Mouse (Mus musculus): Measurements from ENCODE around the gene Fam229a.
"Not testable (repeated sequence)": the region's sequence is repeated elsewhere in the genome, so short reads cannot be mapped to it uniquely, and the experiment has no call there.

Fam229a gene

DNA sequence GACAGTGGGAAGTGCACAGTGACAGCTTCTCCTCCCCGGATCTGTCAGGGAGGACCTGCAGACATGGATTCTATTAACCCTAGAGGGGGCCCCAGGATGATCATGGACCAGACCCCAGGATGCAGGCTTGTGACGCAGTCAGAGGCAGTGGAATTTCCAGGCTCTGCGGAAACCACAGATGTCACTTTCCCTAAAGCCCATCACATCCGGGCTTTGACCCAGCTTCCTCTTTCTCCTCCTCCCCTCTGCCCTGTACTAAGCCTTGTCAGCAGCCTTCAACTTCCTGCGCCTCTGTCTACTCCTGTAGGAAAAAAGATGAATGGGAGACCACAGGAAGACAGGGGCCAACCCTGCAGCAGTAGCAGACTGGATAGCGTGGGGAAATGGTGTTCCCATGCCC, 5.6 kb downstream of the Fam229a start:
- DNase-seq = peak; percentile 29

DNA sequence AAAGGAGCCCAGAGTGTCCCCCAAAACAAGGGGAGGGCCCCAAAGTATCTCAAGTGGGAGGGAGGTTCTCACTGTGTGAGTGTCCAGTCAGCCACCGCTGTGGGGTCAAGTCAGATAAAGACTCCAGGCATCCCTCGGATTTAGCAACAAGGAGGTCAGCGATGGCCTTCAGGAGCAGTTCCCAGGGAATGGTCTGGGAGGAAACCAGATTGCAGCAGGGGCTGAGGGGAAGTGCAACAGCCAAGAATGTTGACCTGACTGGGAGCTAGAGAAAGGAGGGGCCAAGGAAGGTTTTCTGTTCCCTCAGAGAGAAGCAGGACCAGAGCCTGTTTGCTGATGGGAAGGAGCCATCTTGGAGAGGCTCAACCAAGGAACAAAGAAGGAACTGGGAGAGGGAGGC, 8.0 kb downstream of the Fam229a start:
- DNase-seq = no peak

DNA sequence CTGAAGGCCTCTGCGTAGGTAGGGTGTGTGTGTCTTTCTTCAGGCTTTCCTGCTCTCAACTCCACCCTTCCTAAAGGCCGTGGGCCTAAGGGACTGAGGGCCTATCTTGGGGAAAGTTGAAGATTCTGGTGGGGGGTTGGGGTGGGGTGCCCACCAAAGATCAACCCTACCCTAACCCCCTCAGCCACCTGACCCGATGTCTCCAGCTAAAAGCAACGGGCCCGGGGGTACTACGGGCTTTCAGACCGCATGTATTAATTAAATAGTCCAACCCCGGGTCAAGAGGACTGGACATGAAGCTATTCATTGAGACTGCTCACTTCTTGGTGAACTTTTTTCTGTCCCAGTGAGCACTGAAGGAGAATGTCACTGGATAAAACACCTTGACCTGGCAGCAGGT, 9.0 kb downstream of the Fam229a start:
- DNase-seq = no peak

DNA sequence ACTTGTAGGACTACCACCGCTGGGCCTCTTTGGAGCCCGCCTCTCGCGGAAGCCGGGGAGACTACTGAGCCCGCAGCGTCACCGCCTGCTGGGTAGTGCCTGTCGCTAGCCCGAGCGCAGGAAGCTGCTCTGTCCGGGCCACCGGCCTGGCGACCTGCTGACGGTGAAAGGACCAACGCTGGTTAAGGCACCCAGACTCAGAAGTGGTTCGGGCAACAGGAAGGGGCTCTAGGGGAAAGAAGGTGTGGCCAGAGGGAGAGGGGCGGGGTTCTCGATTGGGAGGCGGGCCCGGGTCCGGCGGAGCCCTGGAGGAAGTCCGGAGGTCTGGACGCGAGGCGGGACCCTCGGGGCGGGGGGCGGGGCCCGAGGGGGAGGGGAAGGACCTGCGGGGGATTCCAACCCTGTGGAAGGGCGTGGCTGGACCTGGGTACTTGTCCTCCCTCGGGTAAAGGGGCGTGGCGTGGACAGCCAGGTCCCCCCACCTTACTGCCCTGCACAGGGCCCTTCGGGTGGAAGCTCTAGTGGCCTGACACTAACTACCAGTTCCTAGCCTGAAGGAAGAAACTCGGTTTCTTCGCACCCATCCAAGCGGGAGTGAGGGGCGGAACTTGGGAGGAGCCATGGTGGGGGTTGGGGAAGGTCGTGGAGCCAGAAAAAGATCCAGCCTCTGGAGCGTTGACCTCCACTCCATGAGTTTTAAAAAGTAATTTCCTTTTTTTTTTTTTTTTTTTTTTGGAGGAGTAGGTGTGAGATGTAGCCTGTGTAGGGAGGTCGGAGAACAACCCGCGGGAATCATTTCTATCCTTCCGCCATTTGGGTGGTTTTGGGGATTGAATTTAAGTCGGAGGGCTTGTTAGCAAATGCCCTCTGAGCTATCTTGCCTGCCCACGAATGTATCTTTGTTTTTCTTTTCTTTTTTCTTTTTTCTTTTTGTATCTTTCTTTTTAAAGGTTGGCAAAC, 9.9 kb downstream of the Fam229a start:
- DNase-seq = peak; percentile 81

DNA sequence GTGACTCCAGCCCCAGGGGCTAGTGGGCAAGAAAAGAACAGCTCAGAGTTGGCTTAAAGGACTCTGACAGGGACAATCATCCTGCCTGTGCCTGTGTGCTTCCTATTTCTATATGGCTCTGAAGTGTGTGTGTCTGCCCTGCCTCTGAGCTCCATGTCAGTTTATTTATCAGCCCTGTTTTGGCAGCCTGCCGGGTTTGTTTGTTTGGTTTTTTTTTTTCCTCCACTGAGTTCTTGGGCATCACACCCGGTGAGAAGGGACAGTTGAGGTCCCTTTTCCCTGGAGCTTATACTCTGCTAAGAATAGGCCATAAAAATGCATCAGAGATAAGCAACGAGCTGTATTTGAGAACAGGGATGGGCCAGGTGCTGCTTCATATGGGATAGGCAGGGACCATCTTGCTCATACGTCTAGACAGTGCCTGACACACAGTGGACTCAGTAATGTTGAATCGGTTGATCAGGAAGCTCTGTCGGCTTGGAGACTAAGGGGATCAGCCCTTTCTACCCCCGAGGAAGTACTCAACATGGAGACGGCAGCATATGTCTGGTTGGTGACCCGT, 11.4 kb downstream of the Fam229a start:
- DNase-seq = no peak

DNA sequence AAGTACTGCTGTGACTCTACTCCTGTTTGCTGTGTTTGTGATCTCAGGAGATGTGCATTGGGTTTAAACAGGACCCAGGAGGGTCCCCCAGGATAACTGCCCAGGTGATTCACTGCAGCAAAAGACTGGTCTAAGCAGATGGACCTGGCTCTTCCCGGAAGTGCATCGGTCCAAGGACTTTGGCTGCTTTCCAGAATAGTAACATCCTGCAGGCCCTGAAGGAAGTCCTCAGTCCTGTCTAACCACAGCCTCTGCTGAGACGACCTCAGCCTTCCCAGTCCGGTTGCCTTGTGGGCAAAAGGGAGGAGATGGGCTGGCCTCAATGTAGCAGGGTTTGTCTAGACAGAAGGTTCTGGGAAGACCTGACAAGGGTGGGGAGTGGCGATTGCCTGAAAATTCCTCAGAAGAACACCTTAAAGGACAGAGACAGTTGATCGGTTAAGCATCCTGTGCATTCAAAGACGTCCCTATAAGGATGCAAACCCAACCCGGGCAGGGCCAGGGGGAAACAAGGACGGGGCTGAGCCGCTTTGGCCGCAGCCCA, 12.0 kb downstream of the Fam229a start:
- DNase-seq = no peak

DNA sequence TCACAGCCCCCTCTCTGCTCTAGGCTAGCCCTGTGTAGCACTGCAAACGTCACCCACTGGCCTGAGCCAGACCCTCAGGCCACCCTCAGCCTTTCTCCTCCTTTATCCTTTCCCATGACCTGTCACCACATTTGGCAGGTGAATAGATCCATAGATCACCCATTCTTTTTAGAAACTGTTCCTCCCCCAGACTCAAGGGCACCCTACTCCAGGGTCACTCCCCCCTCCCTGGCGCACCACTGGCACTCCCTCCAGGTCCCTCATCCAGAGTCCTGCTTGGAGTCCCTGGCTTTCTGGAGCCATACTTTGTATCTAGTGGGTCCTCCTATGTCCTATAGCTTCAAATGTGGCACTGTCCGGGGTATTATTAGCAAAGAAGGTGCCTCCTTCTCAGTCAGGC, 14.5 kb downstream of the Fam229a start:
- DNase-seq = no peak

DNA sequence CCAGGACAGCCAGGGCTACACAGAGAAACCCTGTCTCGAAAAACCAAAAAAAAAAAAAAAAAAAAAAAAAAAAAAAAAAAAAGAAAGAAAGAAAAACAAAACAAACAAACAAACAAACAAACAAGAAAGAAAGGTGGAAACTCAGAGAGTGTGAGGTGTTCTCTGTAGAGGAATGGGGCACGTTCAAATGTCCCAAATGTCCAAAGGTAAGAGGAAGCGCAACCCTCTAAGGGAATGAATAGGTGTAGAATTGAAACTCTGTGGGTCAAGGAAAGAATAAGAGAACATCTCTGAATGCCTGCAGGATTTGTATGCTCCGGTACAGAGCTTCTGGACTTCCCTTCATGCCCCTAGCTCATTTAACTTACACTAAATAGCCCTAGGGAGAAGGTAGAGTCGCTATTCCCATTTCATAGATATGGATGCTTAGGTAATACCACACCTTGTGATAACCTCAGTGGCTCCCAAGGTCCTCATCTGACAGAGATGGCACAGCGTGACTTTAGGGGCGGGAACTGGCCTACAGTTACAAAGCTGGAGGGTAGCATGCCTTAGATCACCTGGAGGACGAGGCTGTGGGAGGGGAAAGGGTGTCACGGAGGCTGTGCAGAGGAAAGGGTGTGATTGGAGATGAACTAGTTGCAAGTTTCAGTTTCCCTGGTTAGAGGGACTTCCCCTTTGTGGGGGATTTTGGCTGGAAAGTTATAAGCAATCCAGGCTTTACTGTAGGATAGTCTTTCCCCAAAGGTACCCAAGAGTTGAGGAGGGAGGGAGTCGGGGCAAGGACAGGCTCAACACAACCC, 16.6 kb downstream of the Fam229a start:
- DNase-seq = no peak

DNA sequence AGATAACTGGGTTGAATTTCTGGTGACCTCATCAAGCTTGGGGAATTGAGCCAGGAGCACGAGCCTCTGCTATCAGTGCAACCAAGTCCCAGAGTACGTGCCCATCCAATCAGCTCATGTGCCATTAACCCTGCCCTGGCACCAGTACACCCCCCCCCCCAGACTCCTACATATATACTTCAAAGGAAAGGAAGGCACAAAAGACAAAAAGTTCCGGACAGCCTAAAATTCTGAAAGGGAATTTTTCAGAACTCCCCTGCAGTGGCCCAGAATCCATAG, 17.2 kb downstream of the Fam229a start:
- no peak for DNase-seq

DNA sequence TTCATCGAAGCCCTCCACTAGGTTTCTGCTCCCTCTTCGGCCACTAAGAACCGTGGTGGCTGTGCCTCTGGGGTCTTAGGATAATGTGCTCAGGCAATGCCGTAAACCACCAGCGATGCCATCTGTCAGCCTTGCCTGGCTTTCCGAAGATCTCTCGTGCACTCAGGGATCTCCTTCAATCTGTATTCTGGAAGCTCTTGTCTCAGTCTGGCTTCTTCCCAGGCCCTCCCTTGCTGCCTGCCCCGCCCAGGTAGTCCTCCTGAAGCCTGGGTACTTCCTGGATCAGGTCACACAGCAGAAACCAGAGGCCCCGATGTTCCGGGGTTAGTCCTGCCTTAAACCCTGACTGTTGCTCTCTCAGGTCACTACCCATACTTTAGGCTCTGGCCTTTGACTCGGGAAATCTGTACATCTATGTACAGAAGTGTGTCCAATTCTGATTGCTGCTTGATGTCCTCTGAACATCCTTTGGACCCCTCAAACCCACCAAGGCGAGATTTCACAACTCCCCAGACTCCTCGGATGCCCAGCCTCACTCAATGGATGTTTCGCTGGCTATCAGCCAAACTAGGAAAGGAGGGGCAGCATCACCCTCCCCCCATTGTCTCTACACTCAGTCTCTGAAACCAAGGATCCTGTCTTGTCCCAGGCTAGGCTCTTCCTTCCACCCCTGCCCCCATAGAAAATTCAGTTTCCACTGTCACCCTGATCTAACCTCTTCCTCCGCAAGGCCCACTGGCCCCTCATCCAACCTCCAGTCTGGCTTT, 18.0 kb downstream of the Fam229a start:
- no peak for DNase-seq

DNA sequence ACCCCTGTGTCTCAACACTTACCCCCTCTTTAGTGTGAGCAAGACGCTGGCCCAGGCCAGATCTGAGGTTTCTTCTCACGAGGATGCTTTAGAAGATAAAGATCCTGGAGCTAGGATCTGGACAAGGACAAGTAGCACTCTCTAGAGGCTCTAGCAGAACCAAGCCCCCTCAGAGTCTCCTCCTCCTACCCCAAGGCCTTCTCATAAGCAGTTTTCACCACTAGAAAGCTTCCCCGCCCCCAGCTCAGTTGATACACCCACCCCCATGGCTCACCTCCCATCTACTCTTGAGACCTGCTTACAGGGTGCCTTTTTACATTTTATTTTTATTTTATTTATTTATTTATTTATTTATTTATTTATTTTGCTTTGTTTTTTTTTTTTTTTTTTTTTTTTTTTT, 18.7 kb downstream of the Fam229a start:
- DNase-seq = no peak

DNA sequence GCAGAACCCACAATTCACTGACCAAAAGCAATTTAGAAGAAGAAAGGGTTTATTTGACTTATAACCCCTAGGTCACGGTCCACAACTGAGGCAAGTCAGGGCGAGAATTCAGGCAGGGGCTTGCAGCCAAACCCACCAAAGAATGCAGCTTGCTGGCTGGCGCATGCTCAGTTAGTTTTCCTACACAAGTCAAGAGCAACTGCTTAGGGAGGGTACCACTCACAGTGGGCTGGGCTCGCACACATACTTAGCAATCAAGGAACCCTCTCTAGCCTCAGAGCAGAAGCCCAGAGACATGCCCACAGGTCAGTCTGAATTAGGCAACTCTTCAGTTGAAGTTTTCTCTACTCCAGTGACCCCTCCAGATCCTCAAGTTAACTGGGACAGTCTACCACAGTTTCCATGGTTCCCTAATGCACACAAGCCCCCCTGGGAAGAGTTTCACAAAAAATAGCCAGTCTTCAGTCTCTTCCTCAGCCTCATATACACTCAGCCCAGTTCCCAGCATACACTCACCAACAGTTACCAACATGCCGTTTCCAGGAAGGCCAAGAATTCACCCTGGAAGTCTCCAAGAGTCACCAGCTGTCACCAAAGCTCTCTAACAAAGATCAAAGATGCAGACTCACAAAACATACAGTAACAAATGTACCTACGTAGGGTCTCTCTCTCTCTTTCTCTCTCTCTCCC, 19.9 kb downstream of the Fam229a start:
- DNase-seq = no peak

DNA sequence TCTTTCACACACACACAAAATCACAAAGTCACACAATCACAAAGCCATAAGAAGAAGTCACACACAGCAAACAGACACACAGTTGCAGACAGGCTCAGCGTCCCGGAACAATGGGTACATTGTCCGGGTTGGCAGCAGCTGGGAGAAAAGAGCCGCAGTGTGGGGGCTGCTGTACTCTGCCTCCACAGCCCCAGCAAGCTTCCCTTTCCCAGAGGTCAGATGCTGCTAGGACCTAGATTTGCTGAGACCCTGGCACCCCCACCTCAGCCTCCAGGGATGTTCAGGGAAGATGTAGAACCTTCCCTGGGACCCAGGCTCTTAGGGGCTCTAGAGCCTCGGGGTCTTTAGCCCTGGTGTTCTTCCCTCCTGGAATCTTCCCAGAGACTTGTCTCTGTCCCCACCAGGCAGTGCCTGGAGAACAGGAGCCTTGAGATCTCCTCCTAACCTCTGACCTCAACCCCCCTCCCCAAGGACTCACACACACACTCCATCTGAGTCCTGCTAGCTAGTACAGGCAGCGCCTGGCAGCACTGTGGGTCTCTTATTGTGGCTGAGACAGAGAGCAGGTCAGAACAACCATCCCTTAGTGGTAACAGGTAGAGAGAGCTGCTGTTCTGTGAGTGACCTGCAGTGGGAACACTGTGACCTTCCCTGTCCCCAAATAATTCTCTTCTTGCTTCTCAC, 20.6 kb downstream of the Fam229a start:
- no peak for DNase-seq

DNA sequence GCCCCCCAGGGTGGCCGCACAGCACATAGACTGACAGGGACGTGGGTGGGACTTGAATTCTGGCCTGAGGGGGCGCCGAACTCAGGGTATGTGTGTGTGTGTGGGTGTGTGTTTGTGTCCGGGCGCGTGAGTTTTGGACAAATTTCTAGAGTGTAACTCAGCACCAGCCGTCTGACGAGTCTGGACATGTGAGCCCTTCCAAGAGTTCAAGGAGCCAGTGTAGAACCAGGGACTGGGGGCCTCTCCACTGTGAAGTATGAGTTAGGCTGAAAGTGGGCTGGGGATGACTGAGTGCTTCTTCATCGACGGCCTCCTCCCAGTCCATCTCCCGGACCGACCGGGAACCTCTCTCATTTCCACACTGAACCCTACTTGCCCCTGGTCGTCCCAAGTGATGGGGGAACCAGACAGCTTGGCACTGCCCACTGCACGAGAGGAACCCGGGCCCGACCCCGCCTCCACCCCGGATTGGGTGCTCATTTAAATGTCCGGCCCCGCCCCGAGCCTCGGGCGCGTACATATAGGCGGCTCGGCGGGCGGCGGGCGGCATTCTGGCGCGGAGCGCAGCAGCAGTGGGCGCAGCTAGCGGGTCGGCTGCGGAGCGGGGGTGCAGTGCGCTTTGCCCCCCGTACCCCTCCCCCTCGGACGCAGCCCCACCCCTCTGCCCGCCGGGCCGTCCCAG, 22.2 kb downstream of the Fam229a start, which contains the start of gene Marcksl1:
Gene Marcksl1 (plus strand): TSS at position 496 of the 682 bp plus-strand sequence.
- DNase-seq = peak; percentile 95

DNA sequence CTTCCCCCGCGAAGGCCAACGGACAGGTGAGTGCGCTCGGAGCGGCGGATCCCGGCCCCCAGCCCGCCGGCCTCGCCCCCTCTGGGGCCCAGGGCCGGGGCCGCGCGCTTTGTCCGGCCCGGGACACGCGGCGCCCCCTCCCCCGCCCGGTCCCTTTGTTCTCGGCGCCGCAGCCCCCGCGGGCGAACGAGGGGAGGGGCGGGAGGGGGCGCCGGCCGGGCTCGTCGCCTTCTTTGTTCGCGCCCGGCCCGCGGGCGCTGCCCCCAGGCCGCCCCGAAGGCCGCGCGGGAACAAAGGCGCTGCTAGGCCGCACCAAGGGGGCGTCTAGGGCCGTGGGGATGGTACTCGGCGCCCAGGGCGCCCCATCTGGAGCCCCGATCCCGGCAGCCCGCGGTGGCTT, 22.9 kb downstream of the Fam229a start:
- no peak for DNase-seq

DNA sequence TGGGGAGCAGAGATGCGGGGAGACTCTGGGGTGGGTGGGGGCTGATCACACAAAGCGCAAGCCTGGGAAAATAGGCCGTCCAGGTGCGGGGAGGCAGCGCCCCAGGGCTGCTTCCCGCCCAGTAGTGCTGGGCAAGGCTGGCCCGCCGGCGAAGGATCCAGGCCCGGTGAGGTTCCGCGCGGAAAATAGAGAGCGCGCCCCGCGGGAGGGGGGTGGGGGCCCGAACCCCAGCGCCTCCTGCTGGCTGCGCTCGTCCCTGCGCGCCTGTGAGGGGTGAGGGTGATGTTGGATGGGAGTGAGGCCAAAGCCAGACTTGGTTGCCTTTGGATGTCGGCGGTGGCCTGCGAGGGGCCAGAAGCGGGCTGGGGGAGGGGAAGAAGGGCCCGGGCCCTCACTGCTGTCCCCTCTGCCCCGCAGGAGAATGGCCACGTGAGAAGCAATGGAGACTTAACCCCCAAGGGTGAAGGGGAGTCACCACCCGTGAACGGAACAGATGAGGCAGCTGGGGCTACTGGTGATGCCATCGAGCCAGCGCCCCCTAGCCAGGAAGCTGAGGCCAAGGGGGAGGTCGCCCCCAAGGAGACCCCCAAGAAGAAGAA, 23.4 kb downstream of the Fam229a start:
- DNase-seq = peak; percentile 81

DNA sequence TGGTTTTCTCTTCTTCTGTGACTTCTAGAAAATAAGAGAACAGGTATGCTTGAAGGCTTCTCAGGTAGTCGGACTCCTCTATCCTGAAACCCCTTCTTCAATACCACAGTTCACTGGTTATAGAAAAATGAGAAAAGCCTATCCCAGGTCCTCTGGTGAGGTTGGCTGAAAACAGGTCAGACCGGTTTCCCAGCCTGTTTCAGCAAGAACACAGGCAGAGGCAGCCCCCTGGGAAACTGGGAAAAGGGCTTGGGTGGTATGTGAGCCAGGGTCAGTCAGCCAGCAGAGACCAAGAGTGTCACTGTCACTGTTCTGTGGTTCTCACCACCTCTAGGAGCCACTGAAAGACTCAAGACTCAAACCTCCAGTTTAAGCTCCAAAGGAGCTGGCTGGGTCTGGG, 25.9 kb downstream of the Fam229a start:
- no peak for DNase-seq

DNA sequence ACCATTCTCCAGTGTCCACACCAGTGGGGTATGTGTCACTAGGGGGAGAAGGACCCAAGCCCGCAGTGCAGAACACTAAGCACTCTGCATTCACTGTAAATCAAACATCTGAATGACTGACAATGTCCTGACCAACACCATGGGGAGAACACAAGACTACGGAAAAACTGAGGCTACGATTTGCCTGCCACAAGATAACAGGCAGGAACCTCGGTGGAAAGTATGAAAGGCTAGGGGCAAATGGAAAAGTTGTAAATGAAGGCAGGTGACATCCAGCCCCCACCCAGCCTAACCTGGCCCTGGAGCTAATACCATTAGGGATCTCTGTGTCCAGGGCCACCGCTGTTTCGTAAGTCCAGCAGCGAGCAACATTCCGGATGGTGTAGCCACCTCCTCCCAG, 27.5 kb downstream of the Fam229a start:
- no peak for DNase-seq

DNA sequence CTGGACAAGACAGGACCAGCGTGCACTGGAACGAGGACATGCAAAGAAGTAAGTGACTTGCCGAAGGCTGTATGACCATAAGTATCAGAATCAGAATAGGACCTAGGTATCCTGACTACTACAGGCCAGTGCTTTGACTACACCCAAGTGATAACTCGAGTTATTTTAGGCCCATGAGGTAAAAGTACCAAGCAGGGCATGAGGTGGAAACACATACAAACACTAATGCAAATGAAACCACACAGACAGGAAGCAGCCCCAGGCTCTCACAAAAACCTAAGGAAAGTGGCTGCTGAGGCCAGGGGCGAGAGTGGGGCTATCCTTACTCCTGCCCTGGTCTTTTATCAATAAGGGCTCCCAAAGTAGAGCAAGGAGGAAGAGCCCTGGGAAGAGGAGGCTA, 34.3 kb downstream of the Fam229a start:
- no peak for DNase-seq

DNA sequence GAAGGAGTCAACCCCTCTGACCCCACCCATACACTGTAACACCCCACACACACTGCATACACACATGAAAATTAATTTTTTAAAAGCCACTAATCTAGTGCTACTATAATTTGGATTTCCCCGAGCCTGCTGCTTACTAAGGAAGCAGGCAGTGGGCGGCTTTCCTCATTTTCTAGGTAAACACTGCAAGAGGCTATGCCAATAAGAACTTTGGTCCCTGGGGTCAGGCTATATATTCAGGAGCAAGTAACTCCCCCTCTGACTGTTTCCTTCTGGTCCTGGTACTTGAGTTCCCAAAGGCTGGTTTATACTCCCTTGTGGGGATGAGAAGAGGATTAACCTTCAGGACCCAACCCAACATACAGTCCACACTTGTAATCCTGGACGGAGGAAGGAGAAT, 34.9 kb downstream of the Fam229a start:
- DNase-seq = no peak

DNA sequence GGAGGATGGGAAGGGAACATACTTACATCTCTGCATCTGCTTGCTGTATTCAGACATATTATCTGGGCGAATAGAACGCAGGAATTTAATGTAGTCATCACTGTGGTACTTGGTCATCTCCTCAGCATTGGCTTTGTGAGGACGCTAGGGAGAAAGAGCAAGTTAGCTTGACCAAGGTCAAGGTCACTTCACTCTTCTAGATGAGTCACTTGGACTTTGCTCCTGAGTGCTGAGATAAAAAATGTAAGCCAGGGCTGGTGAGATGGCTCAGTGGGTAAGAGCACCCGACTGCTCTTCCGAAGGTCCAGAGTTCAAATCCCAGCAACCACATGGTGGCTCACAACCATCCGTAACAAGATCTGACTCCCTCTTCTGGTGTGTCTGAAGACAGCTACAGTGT, 37.9 kb downstream of the Fam229a start:
- DNase-seq = not testable (repeated sequence)
